Mouse (Mus musculus) intestine, postnatal 0 days (tissue): ENCODE measurements around the gene Il6ra. TPM values are rescaled to one million over a fixed set of nuclear protein-coding genes. Genes with fewer than 3 reads are reported as not detected.

ENCODE experiments used
- ATAC-seq: fragments of 200-750 bp; cut with Nextera tagmentation; 2 replicates; pipeline ENCODE4 v1.8.0; 2017; ENCODE audit warnings: mild to moderate bottlenecking, moderate TSS enrichment, moderate library complexity
- H3K27ac ChIP-seq: fragments of 300-500 bp; sonication (generic); 2 replicates; pipeline ENCODE4 v1.5.1; 2014; ENCODE audit warnings: mild to moderate bottlenecking, low read depth, low read length, moderate library complexity
- H3K27me3 ChIP-seq: fragments of 300-500 bp; sonication (generic); replicated peaks from 2 replicates; pipeline ENCODE4 v1.6.1; 2014; ENCODE audit warnings: low read length, mixed read lengths; ENCODE audit not compliant: control insufficient read depth, insufficient read depth
- H3K36me3 ChIP-seq: fragments of 300-500 bp; sonication (generic); 2 replicates; pipeline ENCODE4 v1.6.1; 2014; ENCODE audit warnings: mild to moderate bottlenecking, moderate library complexity; ENCODE audit not compliant: control insufficient read depth, insufficient read depth
- H3K4me1 ChIP-seq: fragments of 300-500 bp; sonication (generic); replicated peaks from 2 replicates; pipeline ENCODE4 v1.6.1; 2014; ENCODE audit warnings: antibody characterized with exemption, low read length, mixed read lengths; ENCODE audit not compliant: control insufficient read depth, insufficient read depth
- H3K4me2 ChIP-seq: fragments of 300-500 bp; sonication (generic); replicated peaks from 2 replicates; pipeline ENCODE4 v1.6.1; 2014; ENCODE audit warnings: low read depth, mild to moderate bottlenecking, moderate library complexity
- H3K4me3 ChIP-seq: fragments of 300-500 bp; sonication (generic); 2 replicates; pipeline ENCODE4 v1.5.1; 2014; ENCODE audit warnings: low read depth, low read length
- H3K9ac ChIP-seq: fragments of 300-500 bp; sonication (generic); 2 replicates; pipeline ENCODE4 v1.6.1; 2014; ENCODE audit warnings: mild to moderate bottlenecking, low read depth, low read length
- H3K9me3 ChIP-seq: fragments of 300-500 bp; sonication (generic); 2 replicates; pipeline ENCODE4 v1.6.1; 2016; ENCODE audit warnings: mixed run types; ENCODE audit not compliant: control insufficient read depth
- CTCF ChIP-seq: sonication (generic); IDR thresholded peaks from 2 replicates; pipeline ENCODE4 v1.5.1; 2016; ENCODE audit warnings: low read depth, mild to moderate bottlenecking, control low read depth, antibody characterized with exemption, moderate library complexity
- WGBS: fragments of 180-500 bp; shearing (Covaris S2); extraction: QIAGEN DNeasy Blood & Tissue Kit; methylation state at CpG from one replicate; pipeline ENCODE4 v1.1.7; 2014; 5-methylcytosine and 5-hydroxymethylcytosine counted together
- polyA plus RNA-seq: library from polyadenylated mRNA; unstranded; fragments of >200 nt; fragmentation: Nextera tagmentation; extraction: Ambion mirVana; gene quantifications from 2 replicates; pipeline ENCODE4 v1.2.1, GENCODE M21; 2015

The Il6ra gene
- polyA plus RNA-seq, 1 experiment from 2014 or later, result 2.8 TPM

- Histone ChIP-seq H3K9ac (no peak overlapping the region), H3K27me3 (no peaks in the 10 kb centered on the region), H3K9me3 (no peaks in the 10 kb centered on the region), H3K4me3 (no peak overlapping the region), H3K27ac (no peak overlapping the region), H3K4me1 (no peaks in the 10 kb centered on the region), H3K4me2 (no peak overlapping the region), H3K36me3 (no peaks in the 10 kb centered on the region)
- WGBS, result 64% methylated on average over 8 of the region's 8 CpGs
- no peak for TF ChIP-seq CTCF
- no peak for ATAC-seq
Observed at GRCm38 (mm10) chr3:89899511-89899908, 13.5 kb downstream of the Il6ra start.

DNA sequence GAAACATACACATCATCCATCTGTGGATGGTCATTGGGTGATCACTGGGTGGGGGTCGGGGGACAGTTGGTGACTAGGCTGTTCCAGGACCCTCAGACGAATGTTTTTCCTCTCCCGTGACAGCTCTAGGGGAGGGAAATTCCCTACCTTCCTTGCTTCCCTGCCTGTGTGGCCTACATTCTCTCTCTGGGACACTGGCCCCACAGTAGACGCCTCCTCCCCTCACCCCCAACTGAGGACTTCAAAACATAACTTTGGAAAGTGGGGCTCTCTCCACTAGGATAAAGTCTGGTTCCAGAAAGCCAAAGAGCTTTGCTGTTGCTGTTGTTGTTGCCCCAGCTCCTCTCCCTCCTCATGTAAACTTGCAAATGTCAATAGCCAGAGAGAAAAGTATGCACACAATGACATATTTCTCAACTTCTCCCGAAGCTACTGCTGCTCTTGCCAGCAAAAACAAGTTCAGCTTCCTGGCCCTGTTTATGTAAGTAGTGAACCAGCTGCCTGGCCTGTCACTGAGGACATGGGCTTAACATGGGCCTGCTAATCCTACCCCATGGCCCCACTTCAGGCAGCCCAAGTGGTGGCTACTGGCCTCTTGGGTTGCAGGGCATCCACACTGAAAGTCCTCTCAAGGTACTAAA is 14.0 kb downstream of the Il6ra start:
- Histone ChIP-seq H3K9ac (no peak overlapping the region), H3K4me3 (no peak overlapping the region), H3K4me1 (no peaks in the 10 kb centered on the region), H3K4me2 (no peak overlapping the region), H3K27me3 (no peaks in the 10 kb centered on the region), H3K9me3 (no peaks in the 10 kb centered on the region), H3K27ac (peak overlapping the region; percentile 35), H3K36me3 (no peaks in the 10 kb centered on the region)
- 55% methylated on average over 5 of the region's 5 CpGs for WGBS
- ATAC-seq, result no peak
- TF ChIP-seq CTCF, result no peak

- WGBS, result 76% methylated on average over 10 of the region's 10 CpGs
Observed at GRCm38 (mm10) chr3:89898011-89898410, 15.0 kb downstream of the Il6ra start.

GRCm38 (mm10) chr3:89897204-89897796 is 15.7 kb downstream of the Il6ra start:
- H3K4me1 ChIP-seq, result no peaks in the 10 kb centered on the region
- H3K4me3 ChIP-seq, result no peak overlapping the region
- no peak for TF ChIP-seq CTCF
- 78% methylated on average over 8 of the region's 8 CpGs for WGBS
- H3K4me2 ChIP-seq, result no peak overlapping the region
- H3K9ac ChIP-seq, result no peak overlapping the region
- no peak overlapping the region for H3K27ac ChIP-seq
- no peaks in the 10 kb centered on the region for H3K9me3 ChIP-seq
- ATAC-seq, result no peak
- no peaks in the 10 kb centered on the region for H3K27me3 ChIP-seq
- H3K36me3 ChIP-seq, result no peaks in the 10 kb centered on the region

More at GRCm38 (mm10) chr3:89898011-89898410, 15.0 kb downstream of the Il6ra start:
- no peak overlapping the region for H3K4me2 ChIP-seq
- no peak overlapping the region for H3K9ac ChIP-seq
- H3K36me3 ChIP-seq, result no peaks in the 10 kb centered on the region
- no peaks in the 10 kb centered on the region for H3K9me3 ChIP-seq
- no peak overlapping the region for H3K4me3 ChIP-seq
- ATAC-seq, result no peak
- H3K27ac ChIP-seq, result no peak overlapping the region
- TF ChIP-seq CTCF, result no peak
- H3K27me3 ChIP-seq, result no peaks in the 10 kb centered on the region
- H3K4me1 ChIP-seq, result no peaks in the 10 kb centered on the region

- ATAC-seq, result no peak
- H3K4me3 ChIP-seq, result no peak overlapping the region
- no peak overlapping the region for H3K4me2 ChIP-seq
- WGBS, result 37% methylated on average over 5 of the region's 5 CpGs
- no peaks in the 10 kb centered on the region for H3K27me3 ChIP-seq
- no peak for TF ChIP-seq CTCF
- no peaks in the 10 kb centered on the region for H3K36me3 ChIP-seq
- no peak overlapping the region for H3K27ac ChIP-seq
- H3K9me3 ChIP-seq, result no peaks in the 10 kb centered on the region
- no peaks in the 10 kb centered on the region for H3K4me1 ChIP-seq
- no peak overlapping the region for H3K9ac ChIP-seq
Observed at GRCm38 (mm10) chr3:89896571-89896970, 16.4 kb downstream of the Il6ra start.

GRCm38 (mm10) chr3:89892517-89893106 is 20.4 kb downstream of the Il6ra start:
- TF ChIP-seq CTCF, result no peak
- Histone ChIP-seq H3K27me3 (no peaks in the 10 kb centered on the region), H3K36me3 (no peaks in the 10 kb centered on the region), H3K9ac (no peak overlapping the region), H3K4me2 (no peak overlapping the region), H3K9me3 (no peaks in the 10 kb centered on the region), H3K4me1 (no peaks in the 10 kb centered on the region), H3K4me3 (no peak overlapping the region), H3K27ac (no peak overlapping the region)
- no peak for ATAC-seq
- 88% methylated on average over 5 of the region's 5 CpGs for WGBS
